Mouse (Mus musculus) heart, postnatal 14 days (tissue): ENCODE measurements around the gene Gm7029. TPM values are rescaled to one million over a fixed set of nuclear protein-coding genes. Genes with fewer than 3 reads are reported as not detected.

Experiments used
- microRNA-seq, 2 experiments: library from miRNA; unstranded; fragments of <30 nt; microRNA quantifications; one replicate each; pipeline ENCODE4 v1.2.0; 2021 to 2022
- total RNA-seq, 2 experiments: library from RNA; stranded (reverse); gene quantifications; 2 replicates each; pipeline ENCODE4 v1.2.3; 2021

Gm7029 gene
- total RNA-seq, 2 experiments from 2014 or later, result not detected

Small RNAs within 50 kb of the gene (microRNA-seq; reads per million reads assigned to microRNA genes)
- 0 reads per million in 2 experiments for gene Gm27740

Other genes with a start within 250 kb of the Gm7029 start
- gene Zfp414, start 244.7 kb upstream of the Gm7029 start, total RNA-seq, result 10 to 100 TPM; 12.8 to 15.5 TPM
- gene Pram1, start 235.8 kb upstream of the Gm7029 start, total RNA-seq, result under 1 TPM; 0.24 to 0.39 TPM
- gene Hnrnpm, start 187.0 kb upstream of the Gm7029 start, total RNA-seq, result 100 to 1,000 TPM; 101 to 111 TPM
- 100 to 1,000 TPM; 160 to 167 TPM for gene March2, start 155.2 kb upstream of the Gm7029 start, total RNA-seq
- 100 to 1,000 TPM; 271 to 275 TPM for gene Rab11b, start 113.3 kb upstream of the Gm7029 start, total RNA-seq
- gene Angptl4, start 92.0 kb upstream of the Gm7029 start, total RNA-seq, result 10 to 100 TPM; 20.5 to 31.6 TPM
- 100 to 1,000 TPM in 1 of 2 experiments, 10 to 100 TPM in 1; 96.9 to 104 TPM for gene Kank3, start 63.3 kb upstream of the Gm7029 start, total RNA-seq
- 100 to 1,000 TPM; 736 to 815 TPM for gene Rps28, start 49.3 kb upstream of the Gm7029 start, total RNA-seq
- 100 to 1,000 TPM; 544 to 555 TPM for gene Ndufa7, start 49.3 kb upstream of the Gm7029 start, total RNA-seq
- gene Cd320, start 30.7 kb upstream of the Gm7029 start, total RNA-seq, result 10 to 100 TPM; 25.0 to 26.6 TPM
- 1 to 10 TPM; 4.1 to 5.8 TPM for gene Kifc1, start 16.8 kb downstream of the Gm7029 start, total RNA-seq
- gene Platr17, start 31.3 kb downstream of the Gm7029 start, total RNA-seq, result not detected
- gene Daxx, start 35.6 kb downstream of the Gm7029 start, total RNA-seq, result 10 to 100 TPM; 11.3 to 13.7 TPM
- 100 to 1,000 TPM in 1 of 2 experiments, 10 to 100 TPM in 1; 92.8 to 100 TPM for gene Tapbp, start 42.1 kb downstream of the Gm7029 start, total RNA-seq
- gene Zbtb22, start 42.1 kb downstream of the Gm7029 start, total RNA-seq, result 10 to 100 TPM; 16.8 to 20.3 TPM
- 10 to 100 TPM; 54.7 to 58.6 TPM for gene Rgl2, start 55.7 kb downstream of the Gm7029 start, total RNA-seq
- gene Pfdn6, start 66.5 kb downstream of the Gm7029 start, total RNA-seq, result 10 to 100 TPM; 62.7 to 73.7 TPM
- gene Wdr46, start 66.8 kb downstream of the Gm7029 start, total RNA-seq, result 10 to 100 TPM; 10.4 to 11.5 TPM
- gene B3galt4, start 77.7 kb downstream of the Gm7029 start, total RNA-seq, result 1 to 10 TPM; 2.2 to 2.9 TPM
- 10 to 100 TPM; 35.0 to 37.8 TPM for gene Vps52, start 82.0 kb downstream of the Gm7029 start, total RNA-seq
- 100 to 1,000 TPM; 417 to 479 TPM for gene Rps18, start 82.2 kb downstream of the Gm7029 start, total RNA-seq
- gene H2-K1, start 126.5 kb downstream of the Gm7029 start, total RNA-seq, result 10 to 100 TPM; 56.5 to 61.2 TPM
- gene Ring1, start 150.8 kb downstream of the Gm7029 start, total RNA-seq, result 10 to 100 TPM; 12.2 to 14.6 TPM
- 10 to 100 TPM; 80.6 to 88.2 TPM for gene H2-Ke6, start 154.2 kb downstream of the Gm7029 start, total RNA-seq
- 10 to 100 TPM; 63.2 to 63.3 TPM for gene Slc39a7, start 157.8 kb downstream of the Gm7029 start, total RNA-seq
- 10 to 100 TPM; 41.9 to 44.7 TPM for gene Rxrb, start 158.0 kb downstream of the Gm7029 start, total RNA-seq
- 1 to 10 TPM; 1.5 to 2.7 TPM for gene Col11a2, start 165.6 kb downstream of the Gm7029 start, total RNA-seq
- under 1 TPM; 0.33 to 0.54 TPM for gene H2-Oa, start 218.5 kb downstream of the Gm7029 start, total RNA-seq
- 1 to 10 TPM; 3.5 to 4.0 TPM for gene H2-DMa, start 245.7 kb downstream of the Gm7029 start, total RNA-seq
- gene Brd2, start 248.8 kb downstream of the Gm7029 start, total RNA-seq, result 10 to 100 TPM; 93.2 to 99.4 TPM